Comparison of ENCODE assay signal across 15 mouse cellular contexts in the genomic region with DNA sequence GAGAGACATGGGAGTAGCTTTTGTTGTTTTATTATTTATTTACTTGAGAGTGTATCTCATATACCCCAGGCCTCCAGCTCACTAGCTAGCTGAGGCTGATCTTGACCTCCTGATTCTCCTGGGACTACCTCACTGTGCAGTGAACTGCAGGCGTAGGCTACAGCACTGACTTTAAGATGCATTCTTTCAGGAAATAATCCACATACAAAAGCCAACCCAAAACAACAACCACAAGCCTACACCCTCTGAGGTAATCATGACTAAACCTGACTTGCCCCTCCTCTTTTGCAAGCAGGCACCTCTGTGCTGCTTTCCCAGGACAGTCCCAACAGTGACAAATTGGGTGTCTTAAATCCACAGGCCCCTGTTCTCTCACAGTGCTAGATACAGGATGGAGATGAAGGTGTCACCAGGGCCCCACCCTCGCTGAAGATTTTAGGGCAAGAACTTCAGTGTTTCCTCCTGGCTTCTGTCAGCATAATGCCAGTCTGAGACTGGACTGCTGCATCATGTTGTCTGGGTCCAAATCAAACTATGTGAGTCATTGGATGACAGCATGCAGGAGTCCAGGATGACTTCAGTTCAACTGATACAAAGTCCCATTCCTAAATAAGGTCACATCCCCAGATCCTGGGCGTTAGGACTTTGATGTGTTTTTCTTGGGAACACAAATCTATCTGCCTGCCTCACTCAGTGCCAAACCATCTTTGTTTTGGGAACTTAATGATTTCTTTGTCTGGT. TPM values are rescaled to one million over a fixed set of nuclear protein-coding genes. Genes with fewer than 3 reads are reported as not detected.
A peak's percentile ranks its signal among the peaks of the same experiment; 100 is the strongest.
DNase-seq lines count a peak whose midpoint lies in the region; TF ChIP-seq lines count a peak whose summit lies in the region.
"Had no signal": no experiment of that assay in that cellular context is flagged by ENCODE, and none has a peak within 500 bp of the region (broad histone marks: within the 10 kb centered on the region; RNA-seq: fewer than 3 reads in every experiment).

No protein-coding gene starts in this region.

- TF ChIP-seq POLR2A in embryonic fibroblast, embryonic 13.5 days (IDR thresholded peaks at IDR 0.05; ENCODE audit: low read depth, low read length), result peak; percentile 15; the same call in 1 of the 2 replicates
- TF ChIP-seq POLR2A in myocyte (IDR thresholded peaks at IDR 0.05; ENCODE audit: insufficient read length, low read depth), result no peak

- TF ChIP-seq CTCF in C2C12 (IDR thresholded peaks at IDR 0.05; ENCODE audit: control insufficient read depth, insufficient read depth, insufficient read length), result no peak
- no peak for TF ChIP-seq CTCF in embryonic fibroblast, embryonic 13.5 days (IDR thresholded peaks at IDR 0.05; ENCODE audit: borderline replicate concordance, insufficient read depth, low read length)

- peak; percentile 74 for DNase-seq in adrenal gland, adult 2 months
- no peak for DNase-seq in adrenal gland, postnatal 25 days
- no peak for DNase-seq in layer of hippocampus, adult 8-10 months (ENCODE audit: low spot score in 2 of 2)
- DNase-seq in right cerebral cortex, postnatal 10 days (ENCODE audit: low spot score in 2 of 2), result no peak
- DNase-seq in left cerebral cortex, adult 11 months (ENCODE audit: low spot score), result no peak
- DNase-seq: cerebellum, postnatal 10 days; left cerebral cortex, postnatal 4 days; lung, postnatal 14 days had no signal

- H3K79me2 ChIP-seq in C2C12 (ENCODE audit: control insufficient read depth, insufficient read depth), result no peaks in the 10 kb centered on the region
- H3K79me2 ChIP-seq in myocyte (ENCODE audit: control insufficient read depth, insufficient read depth), result no peaks in the 10 kb centered on the region

- H3K4me3 ChIP-seq in C2C12 (ENCODE audit: insufficient read depth, poor library complexity, severe bottlenecking) (no peak overlapping the region), myocyte (no peak overlapping the region)
- H3K4me3 ChIP-seq in embryonic fibroblast, embryonic 13.5 days (ENCODE audit: insufficient read depth, low read length), result no peak overlapping the region
- H3K4me3 ChIP-seq: embryonic facial prominence, embryonic 15.5 days; forebrain, embryonic 12.5 days; liver, embryonic 15.5 days; midbrain, embryonic 12.5 days had no signal

- H3K4me1 ChIP-seq in embryonic fibroblast, embryonic 13.5 days (ENCODE audit: control insufficient read depth, insufficient read depth, low read length), result peaks cover 7% of the 10 kb centered on the region; the same call in 1 of the 2 replicates
- H3K4me1 ChIP-seq: embryonic facial prominence, embryonic 15.5 days; forebrain, embryonic 12.5 days; liver, embryonic 15.5 days; midbrain, embryonic 12.5 days had no signal

- H3K27me3 ChIP-seq in C2C12 (ENCODE audit: control insufficient read depth, insufficient read depth, insufficient read length), result no peaks in the 10 kb centered on the region
- no peaks in the 10 kb centered on the region for H3K27me3 ChIP-seq in myocyte (ENCODE audit: control insufficient read depth, insufficient read depth, insufficient read length)
- H3K27me3 ChIP-seq: embryonic facial prominence, embryonic 15.5 days; forebrain, embryonic 12.5 days; liver, embryonic 15.5 days; midbrain, embryonic 12.5 days had no signal

- H3K4me2 ChIP-seq in myocyte (ENCODE audit: low read depth), result peak overlapping the region; percentile 48
- H3K4me2 ChIP-seq: embryonic facial prominence, embryonic 15.5 days; forebrain, embryonic 12.5 days; liver, embryonic 15.5 days; midbrain, embryonic 12.5 days had no signal

- H3ac ChIP-seq in C2C12 (ENCODE audit: control insufficient read depth, insufficient read length, low read depth), result no peak overlapping the region
- H3ac ChIP-seq in myocyte (ENCODE audit: control insufficient read depth, insufficient read length), result no peak overlapping the region

- H3K79me3 ChIP-seq in C2C12 (ENCODE audit: low read depth), result no peaks in the 10 kb centered on the region

- H3K27ac ChIP-seq in embryonic fibroblast, embryonic 13.5 days (ENCODE audit: insufficient read depth, low read length), result peak overlapping the region; percentile 87
- H3K27ac ChIP-seq: embryonic facial prominence, embryonic 15.5 days; forebrain, embryonic 12.5 days; liver, embryonic 15.5 days; midbrain, embryonic 12.5 days had no signal

- no peaks in the 10 kb centered on the region for H3K36me3 ChIP-seq in C2C12 (ENCODE audit: control insufficient read depth, insufficient read depth)
- no peaks in the 10 kb centered on the region for H3K36me3 ChIP-seq in myocyte (ENCODE audit: control insufficient read depth, insufficient read depth)
- H3K36me3 ChIP-seq: embryonic facial prominence, embryonic 15.5 days; forebrain, embryonic 12.5 days; liver, embryonic 15.5 days; midbrain, embryonic 12.5 days had no signal

TF ChIP-seq in C2C12, 6 proteins besides CTCF, POLR2A, EP300 and RAD21:
- TF ChIP-seq MYOD1 (IDR thresholded peaks at IDR 0.05; ENCODE audit: control insufficient read depth, insufficient read length, low read depth), result no peak
- peak; percentile 19 for TF ChIP-seq MAX (IDR thresholded peaks at IDR 0.05)

TF ChIP-seq in myocyte, 11 proteins besides CTCF, POLR2A, EP300 and RAD21:
- TF ChIP-seq E2F4 (IDR thresholded peaks at IDR 0.05; ENCODE audit: insufficient read depth) (no peak), CEBPB (IDR thresholded peaks at IDR 0.05; ENCODE audit: insufficient read depth, poor library complexity, severe bottlenecking) (0 out of 2 replicates have a peak, but pooled peaks have one; percentile 39), SRF (IDR thresholded peaks at IDR 0.05; ENCODE audit: control insufficient read depth, insufficient read length, low read depth) (peak; percentile 74), POLR2AphosphoS2 (IDR thresholded peaks at IDR 0.05; ENCODE audit: insufficient read length, low read depth) (no peak), TCF3 (IDR thresholded peaks at IDR 0.05; ENCODE audit: insufficient read length, low read depth) (no peak), USF1 (IDR thresholded peaks at IDR 0.05; ENCODE audit: low read depth) (no peak)
TF ChIP-seq in myocyte: peak in this region for 2.

RNA-seq across cellular contexts. Expression of gene Clasp1, which starts 20.0 kb away (rescaled TPM):
- total RNA-seq in adrenal gland, adult 2 months (2021), result 10 to 100 TPM; 36.0 to 42.9 TPM
- 13.1 and 14.9 TPM in 2 replicates for polyA plus RNA-seq in adrenal gland, adult 2 months (2012; rRNA removed)
- 41.2 and 53.3 TPM in 2 replicates for total RNA-seq in adrenal gland, postnatal 25 days (2021)
- polyA plus RNA-seq in C2C12 (2012; fragmentation: generic; extraction: Trizol), result 19.4 TPM
- 80.3 and 86.3 TPM in 2 replicates for polyA plus RNA-seq in embryonic fibroblast, embryonic 13.5 days (2011; ENCODE audit: insufficient read length, low read depth, missing spikeins)
- polyA plus RNA-seq in myocyte (2012; fragmentation: generic; extraction: Trizol), result 31.1 TPM
- 100 to 1,000 TPM in 3 of 4 experiments, 10 to 100 TPM in 1; 88.8 to 120 (median 111) TPM for total RNA-seq in layer of hippocampus, adult 8-10 months (2022)

RNA-seq across cellular contexts. Expression of gene Nifk, which starts 47.3 kb away (rescaled TPM):
- 10 to 100 TPM; 35.8 to 45.7 TPM for total RNA-seq in adrenal gland, adult 2 months (2021)
- 1.7 and 2.4 TPM in 2 replicates for polyA plus RNA-seq in adrenal gland, adult 2 months (2012; rRNA removed)
- total RNA-seq in adrenal gland, postnatal 25 days (2021), result 41.6 and 45.8 TPM in 2 replicates
- 36.4 TPM for polyA plus RNA-seq in C2C12 (2012; fragmentation: generic; extraction: Trizol)
- 56.5 and 57.0 TPM in 2 replicates for polyA plus RNA-seq in embryonic fibroblast, embryonic 13.5 days (2011; ENCODE audit: insufficient read length, low read depth, missing spikeins)
- 27.0 TPM for polyA plus RNA-seq in myocyte (2012; fragmentation: generic; extraction: Trizol)
- total RNA-seq in layer of hippocampus, adult 8-10 months (2022), result 10 to 100 TPM; 23.9 to 26.6 (median 24.2) TPM

RNA-seq across cellular contexts. Expression of gene Tsn, which starts 57.4 kb away (rescaled TPM):
- total RNA-seq in adrenal gland, adult 2 months (2021), result 100 to 1,000 TPM; 125 to 128 TPM
- 33.8 and 37.6 TPM in 2 replicates for polyA plus RNA-seq in adrenal gland, adult 2 months (2012; rRNA removed)
- total RNA-seq in adrenal gland, postnatal 25 days (2021), result 87.3 and 137 TPM in 2 replicates
- polyA plus RNA-seq in C2C12 (2012; fragmentation: generic; extraction: Trizol) (135 TPM), myocyte (2012; fragmentation: generic; extraction: Trizol) (92.8 TPM)
- polyA plus RNA-seq in embryonic fibroblast, embryonic 13.5 days (2011; ENCODE audit: insufficient read length, low read depth, missing spikeins), result 92.5 and 101 TPM in 2 replicates
- 100 to 1,000 TPM; 105 to 118 (median 107) TPM for total RNA-seq in layer of hippocampus, adult 8-10 months (2022)
